Comparison of ENCODE assay signal across 16 mouse cellular contexts in the genomic region with DNA sequence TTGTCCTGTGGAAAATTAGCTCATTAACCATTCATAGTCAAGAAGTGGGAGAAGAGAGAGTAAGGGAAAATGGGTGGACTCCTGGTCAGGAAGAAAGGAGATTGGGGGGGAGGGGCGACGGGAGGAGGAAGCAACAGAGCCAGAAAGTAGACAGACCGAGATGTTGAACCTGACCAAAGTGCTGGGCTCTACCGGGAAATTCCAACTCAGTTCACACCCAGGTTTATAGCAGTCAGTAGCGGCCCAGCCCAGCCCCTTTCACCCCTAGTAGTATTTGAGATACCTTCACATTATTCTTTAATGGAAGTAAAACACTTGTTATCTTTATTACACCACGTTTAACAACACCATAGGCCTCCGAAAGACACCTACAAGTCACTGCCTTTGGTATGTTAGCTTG.
"Had no signal": no experiment of that assay in that cellular context is flagged by ENCODE, and none has a peak within 500 bp of the region (broad histone marks: within the 10 kb centered on the region; RNA-seq: fewer than 3 reads in every experiment).

No protein-coding gene starts in this region.

- ATAC-seq: lung, postnatal 0 days; midbrain, embryonic 15.5 days had no signal

- H3K27ac ChIP-seq: liver, embryonic 15.5 days; midbrain, embryonic 15.5 days; neural tube, embryonic 13.5 days had no signal

- H3K4me2 ChIP-seq: liver, embryonic 11.5 days; liver, embryonic 15.5 days; midbrain, embryonic 11.5 days; midbrain, embryonic 15.5 days; neural tube, embryonic 13.5 days had no signal

- H3K27me3 ChIP-seq: liver, embryonic 15.5 days; midbrain, embryonic 15.5 days; neural tube, embryonic 13.5 days had no signal

- DNase-seq: kidney, adult 2 months; layer of hippocampus, adult 9-11 months; left cerebral cortex, postnatal 4 days; lung, adult 2 months; lung, postnatal 4 days; retina, postnatal 1 day; right cerebral cortex, postnatal 4 days; thymus, adult 2 months; thymus, postnatal 25 days had no signal

- H3K9me3 ChIP-seq: liver, embryonic 15.5 days; megakaryocyte, embryonic 14.5 days; midbrain, embryonic 15.5 days; neural tube, embryonic 13.5 days had no signal

- H3K36me3 ChIP-seq: liver, embryonic 15.5 days; midbrain, embryonic 15.5 days; neural tube, embryonic 13.5 days had no signal

- H3K4me3 ChIP-seq: liver, embryonic 15.5 days; megakaryocyte, embryonic 14.5 days; midbrain, embryonic 15.5 days; neural tube, embryonic 13.5 days had no signal

- H3K9ac ChIP-seq: liver, embryonic 15.5 days; midbrain, embryonic 15.5 days; neural tube, embryonic 13.5 days had no signal

- H3K4me1 ChIP-seq: midbrain, embryonic 15.5 days had no signal
